Mouse (Mus musculus) T-cell, adult 2 months (primary cell): ENCODE data around the gene Aox3.

ENCODE experiments used
- DNase-seq: peaks from one replicate; pipeline ENCODE4 v3.0.0; 2022; ENCODE audit warnings: low spot score

The Aox3 gene

GRCm38 (mm10) chr1:58198386-58198785, 85.5 kb downstream of the Aox3 start:
- no peak for DNase-seq

GRCm38 (mm10) chr1:58210203-58210602, 97.3 kb downstream of the Aox3 start, which contains the start of gene Aox4:
Gene Aox4, plus strand, starts transcription at chr1:58210397.
- no peak for DNase-seq

GRCm38 (mm10) chr1:58212805-58213204, 99.9 kb downstream of the Aox3 start:
- no peak for DNase-seq

GRCm38 (mm10) chr1:58213838-58214237, 100.9 kb downstream of the Aox3 start:
- DNase-seq, result no peak

- DNase-seq, result no peak
Observed at GRCm38 (mm10) chr1:58215353-58215752, 102.4 kb downstream of the Aox3 start.

GRCm38 (mm10) chr1:58215956-58216532, 103.1 kb downstream of the Aox3 start:
- no peak for DNase-seq

GRCm38 (mm10) chr1:58221070-58221469, 108.1 kb downstream of the Aox3 start:
- DNase-seq, result no peak

GRCm38 (mm10) chr1:58221879-58222278, 108.9 kb downstream of the Aox3 start:
- no peak for DNase-seq

GRCm38 (mm10) chr1:58228086-58228485, 115.2 kb downstream of the Aox3 start:
- DNase-seq, result no peak

GRCm38 (mm10) chr1:58228916-58229315, 116.0 kb downstream of the Aox3 start:
- DNase-seq, result no peak

GRCm38 (mm10) chr1:58229774-58230173, 116.8 kb downstream of the Aox3 start:
- DNase-seq, result no peak

- DNase-seq, result no peak
Observed at GRCm38 (mm10) chr1:58230542-58230941, 117.6 kb downstream of the Aox3 start.

GRCm38 (mm10) chr1:58235405-58235804, 122.5 kb downstream of the Aox3 start:
- DNase-seq, result no peak

- no peak for DNase-seq
Observed at GRCm38 (mm10) chr1:58237527-58238299, 124.8 kb downstream of the Aox3 start.

GRCm38 (mm10) chr1:58238440-58238839, 125.5 kb downstream of the Aox3 start:
- DNase-seq, result no peak

GRCm38 (mm10) chr1:58238961-58239360, 126.0 kb downstream of the Aox3 start:
- no peak for DNase-seq

GRCm38 (mm10) chr1:58240347-58240746, 127.4 kb downstream of the Aox3 start:
- DNase-seq, result no peak

- DNase-seq, result no peak
Observed at GRCm38 (mm10) chr1:58244487-58244886, 131.6 kb downstream of the Aox3 start.

- DNase-seq, result no peak
Observed at GRCm38 (mm10) chr1:58248518-58248917, 135.6 kb downstream of the Aox3 start.
